In the genomic region with DNA sequence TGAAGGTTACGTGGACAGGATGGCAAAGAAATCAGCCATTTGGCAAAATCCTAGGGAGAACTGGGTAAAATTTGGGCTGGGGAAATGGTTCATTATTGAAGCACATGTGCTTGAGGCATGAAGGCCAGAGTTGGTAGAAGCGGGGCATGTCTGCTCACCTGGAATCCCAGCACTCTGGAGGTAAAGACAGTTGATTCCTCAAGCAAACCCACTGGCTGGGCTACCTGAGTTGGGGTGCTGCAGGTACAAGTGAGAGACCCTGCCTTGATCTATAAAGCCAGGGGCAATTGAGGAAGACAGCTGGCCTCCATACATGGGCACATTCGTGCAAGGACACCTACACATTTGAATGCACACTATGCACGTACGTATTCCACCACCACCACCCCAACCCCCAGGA, we compare ENCODE assay signal across 9 mouse cellular contexts. TPM values are rescaled to one million over a fixed set of nuclear protein-coding genes. Genes with fewer than 3 reads are reported as not detected.
A peak's percentile ranks its signal among the peaks of the same experiment; 100 is the strongest.
DNase-seq lines count a peak whose midpoint lies in the region; ATAC-seq lines count a peak whose summit lies in the region.
"Had no signal": no experiment of that assay in that cellular context is flagged by ENCODE, and none has a peak within 500 bp of the region (broad histone marks: within the 10 kb centered on the region; RNA-seq: fewer than 3 reads in every experiment).

No protein-coding gene starts in this region.

- intact Hi-C loops in gastrocnemius, postnatal 14 days (cut with DNase I; ENCODE audit: low total_unique reads): no loop called here
- intact Hi-C loops in left cerebral cortex, postnatal 14 days (cut with DNase I): no loop called here

- no peak overlapping the region for H3K9ac ChIP-seq in stomach, embryonic 16.5 days (ENCODE audit: low read length)

- H3K36me3 ChIP-seq in limb, embryonic 10.5 days: peaks cover 43% of the 10 kb centered on the region
- no peaks in the 10 kb centered on the region; the same call in 1 of the 2 replicates for H3K36me3 ChIP-seq in stomach, embryonic 16.5 days (ENCODE audit: control insufficient read depth, insufficient read depth, low read length)

- H3K9me3 ChIP-seq in limb, embryonic 10.5 days (replicated peaks): no peaks in the 10 kb centered on the region
- H3K9me3 ChIP-seq in stomach, embryonic 16.5 days (replicated peaks; ENCODE audit: control insufficient read depth, low read length): no peaks in the 10 kb centered on the region

- DNase-seq in gastrocnemius, postnatal 25 days: peak; percentile 4
- no peak for DNase-seq in gastrocnemius, postnatal 14 days
- DNase-seq in thymus, postnatal 14 days: peak; percentile 4
- no peak for DNase-seq in thymus, adult 18-20 months
- no peak for DNase-seq in limb, embryonic 10.5 days (ENCODE audit: low spot score)
- no peak for DNase-seq in left cerebral cortex, postnatal 14 days (ENCODE audit: low spot score in 2 of 2)
- no peak for DNase-seq in adrenal gland, adult 8-10 months

- no peak overlapping the region for H3K27ac ChIP-seq in limb, embryonic 10.5 days
- no peak overlapping the region for H3K27ac ChIP-seq in stomach, embryonic 16.5 days (ENCODE audit: low read length)

- peak overlapping the region; percentile 75 for H3K4me3 ChIP-seq in limb, embryonic 10.5 days
- peak overlapping the region; percentile 80 for H3K4me3 ChIP-seq in stomach, embryonic 16.5 days (replicated peaks; ENCODE audit: low read length)

- H3K4me1 ChIP-seq in limb, embryonic 10.5 days: peaks cover 6% of the 10 kb centered on the region
- no peaks in the 10 kb centered on the region for H3K4me1 ChIP-seq in stomach, embryonic 16.5 days (ENCODE audit: control insufficient read depth, insufficient read depth, low read length)

- no peak for ATAC-seq in stomach, embryonic 16.5 days (ENCODE audit: insufficient read depth, low FRiP score)

- H3K27me3 ChIP-seq in limb, embryonic 10.5 days (ENCODE audit: low read depth, poor library complexity, severe bottlenecking): no peaks in the 10 kb centered on the region
- no peaks in the 10 kb centered on the region for H3K27me3 ChIP-seq in stomach, embryonic 16.5 days (ENCODE audit: control insufficient read depth, insufficient read depth, low read length)

- peak overlapping the region; percentile 78 for H3K4me2 ChIP-seq in stomach, embryonic 16.5 days (ENCODE audit: low read depth, low read length)

- WGBS in limb, embryonic 10.5 days: 91% methylated on average over 5 of the region's 5 CpGs
- 89% methylated on average over 5 of the region's 5 CpGs for WGBS in stomach, embryonic 16.5 days

RNA-seq across cellular contexts. Expression of gene Dmac2, which starts 0.9 kb away (rescaled TPM):
- 10 to 100 TPM; 36.9 to 38.6 TPM for total RNA-seq in gastrocnemius, postnatal 25 days (2021)
- total RNA-seq in gastrocnemius, postnatal 14 days (2021): 10 to 100 TPM; 24.2 to 31.3 TPM
- 34.1 and 35.2 TPM in 2 replicates for polyA plus RNA-seq in limb, embryonic 10.5 days (2016; fragmentation: Nextera tagmentation; extraction: Ambion mirVana)
- polyA plus RNA-seq in stomach, embryonic 16.5 days (2015; fragmentation: Nextera tagmentation; extraction: Ambion mirVana): 36.4 and 36.8 TPM in 2 replicates
- total RNA-seq in left cerebral cortex, postnatal 14 days (2021): 10 to 100 TPM; 35.7 to 39.6 TPM
- 10 to 100 TPM; 27.8 to 36.7 (median 32.8) TPM for total RNA-seq in adrenal gland, adult 8-10 months (2022)

RNA-seq across cellular contexts. Expression of gene Erich4, which starts 4.4 kb away (rescaled TPM):
- total RNA-seq in gastrocnemius, postnatal 25 days (2021): not detected
- total RNA-seq in gastrocnemius, postnatal 14 days (2021): not detected
- not detected in 2 replicates for polyA plus RNA-seq in limb, embryonic 10.5 days (2016; fragmentation: Nextera tagmentation; extraction: Ambion mirVana)
- polyA plus RNA-seq in stomach, embryonic 16.5 days (2015; fragmentation: Nextera tagmentation; extraction: Ambion mirVana): 2.9 and 4.2 TPM in 2 replicates
- not detected for total RNA-seq in left cerebral cortex, postnatal 14 days (2021)
- not detected for total RNA-seq in adrenal gland, adult 8-10 months (2022)
- total RNA-seq: common myeloid progenitor, adult 5-6 weeks had no signal

RNA-seq across cellular contexts. Expression of gene B3gnt8, which starts 6.4 kb away (rescaled TPM):
- total RNA-seq in gastrocnemius, postnatal 25 days (2021): 1 to 10 TPM in 1 of 2 experiments, under 1 TPM in 1; 0.87 to 1.5 TPM
- total RNA-seq in gastrocnemius, postnatal 14 days (2021): 1 to 10 TPM; 2.2 to 2.4 TPM
- 1.4 and 1.9 TPM in 2 replicates for polyA plus RNA-seq in limb, embryonic 10.5 days (2016; fragmentation: Nextera tagmentation; extraction: Ambion mirVana)
- polyA plus RNA-seq in stomach, embryonic 16.5 days (2015; fragmentation: Nextera tagmentation; extraction: Ambion mirVana): 12.2 and 13.6 TPM in 2 replicates
- 1 to 10 TPM in 1 of 2 experiments, under 1 TPM in 1; 0.91 to 1.0 TPM for total RNA-seq in left cerebral cortex, postnatal 14 days (2021)
- 1 to 10 TPM; 3.8 to 7.0 (median 4.5) TPM for total RNA-seq in adrenal gland, adult 8-10 months (2022)

RNA-seq across cellular contexts. Expression of gene Bckdha, which starts 38.7 kb away (rescaled TPM):
- 10 to 100 TPM; 73.7 to 80.6 TPM for total RNA-seq in gastrocnemius, postnatal 25 days (2021)
- 10 to 100 TPM; 58.0 to 78.3 TPM for total RNA-seq in gastrocnemius, postnatal 14 days (2021)
- polyA plus RNA-seq in limb, embryonic 10.5 days (2016; fragmentation: Nextera tagmentation; extraction: Ambion mirVana): 63.0 and 66.4 TPM in 2 replicates
- 54.1 and 54.4 TPM in 2 replicates for polyA plus RNA-seq in stomach, embryonic 16.5 days (2015; fragmentation: Nextera tagmentation; extraction: Ambion mirVana)
- 10 to 100 TPM; 32.0 to 32.7 TPM for total RNA-seq in left cerebral cortex, postnatal 14 days (2021)
- 100 to 1,000 TPM; 139 to 212 (median 169) TPM for total RNA-seq in adrenal gland, adult 8-10 months (2022)

RNA-seq across cellular contexts. Expression of gene Exosc5, which starts 38.9 kb away (rescaled TPM):
- total RNA-seq in gastrocnemius, postnatal 25 days (2021): 10 to 100 TPM; 19.5 to 20.8 TPM
- 10 to 100 TPM; 21.3 to 21.6 TPM for total RNA-seq in gastrocnemius, postnatal 14 days (2021)
- polyA plus RNA-seq in limb, embryonic 10.5 days (2016; fragmentation: Nextera tagmentation; extraction: Ambion mirVana): 88.3 and 109 TPM in 2 replicates
- polyA plus RNA-seq in stomach, embryonic 16.5 days (2015; fragmentation: Nextera tagmentation; extraction: Ambion mirVana): 70.0 and 73.0 TPM in 2 replicates
- 10 to 100 TPM; 22.6 to 23.9 TPM for total RNA-seq in left cerebral cortex, postnatal 14 days (2021)
- 10 to 100 TPM; 42.0 to 62.6 (median 51.4) TPM for total RNA-seq in adrenal gland, adult 8-10 months (2022)

Comparison
In these comparisons a context has a peak if more than half of its experiments do, and no peak if none do; other contexts are left out.
1. DNase-seq: peak in gastrocnemius, postnatal 25 days (single experiment) and thymus, postnatal 14 days (single experiment); none in gastrocnemius, postnatal 14 days (single experiment), thymus, adult 18-20 months (0 of 2), limb, embryonic 10.5 days (single experiment), left cerebral cortex, postnatal 14 days (0 of 2) and adrenal gland, adult 8-10 months (single experiment).